Mouse (Mus musculus): ENCODE results near the gene Hist1h1c. TPM values are rescaled to one million over a fixed set of nuclear protein-coding genes. Genes with fewer than 3 reads are reported as not detected.

Hist1h1c gene
- 11.3 TPM for polyA plus RNA-seq (2017; shearing (Covaris generic))

GRCm38 (mm10) chr13:23738677-23739068 lies at the start of gene Hist1h1c:
Hist1h1c (plus strand) TSS chr13:23738808.

GRCm38 (mm10) chr13:23695514-23695913 lies 43.1 kb upstream of the Hist1h1c start, which contains the start of gene Hist1h1t:
Hist1h1t (plus strand) TSS chr13:23695814.

DNA sequence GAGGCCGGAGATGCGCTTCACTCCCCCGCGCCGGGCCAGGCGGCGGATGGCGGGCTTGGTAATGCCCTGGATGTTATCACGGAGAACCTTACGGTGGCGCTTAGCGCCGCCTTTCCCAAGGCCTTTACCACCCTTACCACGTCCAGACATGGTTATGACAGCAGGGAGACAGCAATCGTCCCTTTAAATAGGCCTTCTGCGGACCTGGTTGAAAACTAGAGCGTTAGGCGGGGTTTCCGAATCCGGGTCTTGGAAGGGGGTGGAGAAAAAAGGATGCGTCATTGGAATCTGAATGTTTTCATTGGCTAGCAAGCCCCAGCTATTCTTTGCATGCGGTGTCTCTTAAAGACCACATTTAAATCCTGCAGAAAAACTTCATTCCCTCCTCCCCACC lies 40.3 kb upstream of the Hist1h1c start, which contains the start of gene Hist1h4c:
Hist1h4c (minus strand) TSS at position 155 of the 394 bp plus-strand sequence.

DNA sequence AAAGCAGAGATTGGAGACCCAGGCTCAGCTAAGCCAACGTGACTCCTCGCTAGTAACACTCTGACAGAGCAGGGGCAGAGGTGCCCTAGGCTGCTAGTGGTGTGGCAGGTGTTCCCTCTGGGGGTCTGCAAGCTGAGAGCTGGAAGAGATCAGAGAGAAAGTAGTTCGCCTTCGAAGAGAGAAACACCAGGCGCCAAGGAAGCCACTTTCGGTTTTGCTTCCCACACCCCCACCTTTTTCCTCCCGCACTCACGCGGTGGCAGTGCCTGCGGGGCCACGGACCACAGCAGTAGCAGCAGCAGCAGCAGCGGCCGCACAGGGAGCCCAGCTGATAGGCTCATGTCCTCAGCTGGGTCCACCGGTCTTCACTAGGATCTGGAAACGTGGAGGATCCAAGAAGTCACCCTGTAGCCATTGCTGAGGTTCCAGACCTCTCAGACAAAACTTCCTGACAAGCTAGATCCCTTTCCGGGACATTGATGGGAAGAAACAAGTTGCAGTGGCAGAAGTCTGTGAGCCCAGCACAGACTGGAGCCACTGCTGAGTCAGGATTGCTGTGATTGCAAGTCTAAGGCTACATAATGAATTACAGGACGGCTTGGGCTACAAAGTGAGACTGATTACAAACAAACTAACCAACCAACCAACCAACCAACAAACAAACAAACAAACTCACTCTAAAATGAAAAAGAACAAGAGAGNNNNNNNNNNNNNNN lies 28.1 kb upstream of the Hist1h1c start, which contains the start of gene Hfe:
Hfe (minus strand) TSS at position 481 of the 716 bp plus-strand sequence.

DNA sequence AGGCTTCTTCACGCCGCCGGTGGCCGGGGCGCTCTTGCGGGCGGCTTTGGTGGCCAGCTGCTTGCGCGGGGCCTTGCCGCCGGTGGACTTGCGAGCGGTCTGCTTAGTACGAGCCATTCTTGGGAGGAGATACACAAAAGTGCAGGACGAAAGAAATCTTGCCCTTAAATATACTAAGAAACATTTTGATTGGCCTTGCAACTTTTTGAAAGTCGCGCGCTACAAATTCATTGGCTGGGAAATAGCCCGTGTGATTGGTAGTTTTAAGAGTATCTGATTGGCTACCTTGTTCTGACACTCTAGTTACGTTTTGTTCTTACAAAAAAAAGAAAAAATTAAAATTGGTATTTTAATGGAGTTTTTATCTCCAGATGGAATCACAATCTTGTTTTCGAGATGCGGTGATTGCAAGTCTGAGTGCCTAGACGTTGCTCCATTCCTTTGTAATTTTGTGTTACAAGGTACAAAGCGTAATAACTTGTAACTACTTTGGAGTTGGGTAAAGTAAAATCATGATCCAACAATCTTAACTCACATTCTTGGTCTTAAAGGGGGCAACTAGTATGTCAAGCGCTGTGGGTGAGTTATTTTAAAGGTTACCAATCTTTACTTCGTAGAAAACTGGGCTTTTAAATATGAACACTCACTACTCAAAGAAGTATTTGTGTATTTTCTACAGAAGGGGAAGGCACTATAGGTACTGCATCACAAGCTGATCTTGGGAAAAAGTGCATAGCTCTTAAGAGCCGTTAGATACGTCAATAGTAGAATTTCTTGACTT lies 7.0 kb downstream of the Hist1h1c start, which contains the start of gene Hist1h3c:
Hist1h3c (minus strand) TSS at position 222 of the 781 bp plus-strand sequence.

GRCm38 (mm10) chr13:23746201-23747080 lies 7.8 kb downstream of the Hist1h1c start, which contains the start of gene Hist1h2bb:
Hist1h2bb (plus strand) TSS chr13:23746734.

GRCm38 (mm10) chr13:23750839-23751477 lies 12.3 kb downstream of the Hist1h1c start, which contains the start of gene Hist1h2ab:
Hist1h2ab (plus strand) TSS chr13:23751126.

DNA sequence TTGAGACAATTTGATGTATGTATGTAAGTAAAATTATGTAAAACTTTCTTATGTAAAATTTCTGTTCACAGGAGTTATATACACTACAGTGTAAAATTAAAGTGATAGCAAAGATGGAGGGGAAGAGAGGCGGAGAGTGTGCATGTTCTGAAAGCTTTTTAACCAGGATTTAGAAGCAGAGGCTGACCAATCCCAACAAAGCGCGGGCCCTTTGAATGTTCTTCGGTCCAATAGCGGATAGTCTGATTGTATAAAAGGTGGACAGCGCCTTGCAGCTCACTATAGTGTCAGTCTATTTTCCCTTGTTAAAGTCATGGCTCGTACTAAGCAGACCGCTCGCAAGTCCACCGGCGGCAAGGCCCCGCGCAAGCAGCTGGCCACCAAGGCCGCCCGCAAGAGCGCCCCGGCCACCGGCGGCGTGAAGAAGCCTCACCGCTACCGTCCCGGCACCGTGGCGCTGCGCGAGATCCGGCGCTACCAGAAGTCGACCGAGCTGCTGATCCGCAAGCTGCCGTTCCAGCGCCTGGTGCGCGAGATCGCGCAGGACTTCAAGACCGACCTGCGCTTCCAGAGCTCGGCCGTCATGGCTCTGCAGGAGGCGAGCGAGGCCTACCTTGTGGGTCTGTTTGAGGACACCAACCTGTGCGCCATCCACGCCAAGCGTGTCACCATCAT lies 13.6 kb downstream of the Hist1h1c start, which contains the start of gene Hist1h3b:
Hist1h3b (plus strand) TSS at position 201 of the 675 bp plus-strand sequence.

GRCm38 (mm10) chr13:23756790-23757189 lies 18.2 kb downstream of the Hist1h1c start, which contains the start of gene Hist1h4b:
Hist1h4b (plus strand) TSS chr13:23757013.

GRCm38 (mm10) chr13:23760972-23761864 lies 22.6 kb downstream of the Hist1h1c start, which contains the start of gene Hist1h4a:
Hist1h4a (minus strand) TSS chr13:23761230.

GRCm38 (mm10) chr13:23761871-23762821 lies 23.5 kb downstream of the Hist1h1c start, which contains the start of gene Hist1h3a:
Hist1h3a (minus strand) TSS chr13:23762386.

GRCm38 (mm10) chr13:23763586-23764323 lies 25.1 kb downstream of the Hist1h1c start, which contains the start of gene Hist1h1a:
Hist1h1a (plus strand) TSS chr13:23763666.

GRCm38 (mm10) chr13:23769613-23770012 lies 31.0 kb downstream of the Hist1h1c start, which contains the start of gene Trim38:
Trim38 (plus strand) TSS chr13:23769913.

Data from CD4-positive, CD25-positive, alpha-beta regulatory T cell, adult 9 weeks (primary cell).